Mouse (Mus musculus): ENCODE results near the gene E2f6. TPM values are rescaled to one million over a fixed set of nuclear protein-coding genes. Genes with fewer than 3 reads are reported as not detected.

The E2f6 gene
- total RNA-seq (2014; rRNA removed) = 8.8 and 11.5 TPM in 2 replicates
- polyA plus RNA-seq (2012; rRNA removed) = 10.8 and 10.9 TPM in 2 replicates

DNA sequence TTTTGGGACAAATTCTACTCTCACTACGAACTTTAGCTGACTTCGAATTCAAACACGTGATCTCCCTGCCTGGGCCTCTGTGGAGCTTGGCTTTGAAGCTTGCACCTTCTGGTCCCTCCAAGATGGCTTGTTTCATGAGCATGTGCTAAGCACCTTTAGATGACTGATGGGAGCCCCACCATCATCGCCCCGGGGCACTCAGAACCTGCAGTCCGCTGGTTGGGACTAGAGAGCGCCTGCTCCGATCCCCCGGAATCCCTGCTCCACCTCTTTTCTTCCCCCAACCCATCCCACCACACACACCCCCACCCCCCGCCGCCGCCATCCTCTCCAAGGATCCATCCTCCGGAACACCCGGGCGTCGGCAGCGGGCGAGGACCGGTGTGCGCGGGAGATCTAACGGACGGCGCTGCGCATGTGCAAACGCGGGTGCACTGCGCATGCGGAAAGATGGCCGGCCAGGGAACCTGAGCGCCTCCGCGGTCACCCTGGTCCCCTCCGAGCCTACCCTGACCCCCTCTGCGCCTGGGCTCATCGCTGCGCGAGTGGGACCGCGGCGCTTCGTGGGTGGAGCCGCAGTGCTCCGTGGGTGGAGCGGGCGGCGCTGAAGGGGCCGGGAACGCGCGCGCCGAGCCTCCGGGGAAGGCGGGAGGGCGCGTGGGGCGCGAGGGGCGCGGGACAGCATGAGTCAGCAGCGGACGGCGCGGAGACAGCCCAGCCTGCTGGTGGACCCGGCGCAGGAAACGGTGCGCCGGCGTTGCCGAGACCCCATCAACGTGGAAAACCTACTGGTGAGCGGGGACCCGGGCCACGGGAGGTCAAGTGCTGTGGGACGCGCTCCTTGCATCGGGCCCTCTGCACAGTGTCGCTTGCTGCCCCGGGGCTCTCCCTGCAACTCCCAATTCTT is at the start of gene E2f6:
Gene E2f6 (plus strand): TSS at position 439 of the 907 bp plus-strand sequence.
- H3K9ac ChIP-seq (ENCODE audit: low read depth, low read length) = peak within 1 kb of the TSS; percentile 96
- peaks cover 6% of the 10 kb centered on the region; the same call in 1 of the 2 replicates for H3K79me2 ChIP-seq (ENCODE audit: control insufficient read depth, insufficient read depth, low read length)
- H3K27me3 ChIP-seq (ENCODE audit: control insufficient read depth, insufficient read depth, low read length) = no peaks in the 10 kb centered on the region
- peak; percentile 53; the same call in 1 of the 2 replicates for TF ChIP-seq POLR2A (IDR thresholded peaks at IDR 0.05; ENCODE audit: extremely low read depth, insufficient read depth, low read length)
- TF ChIP-seq CTCF (IDR thresholded peaks at IDR 0.05; ENCODE audit: low read depth, low read length) = no peak
- 7% methylated on average over 79 of the region's 81 CpGs for WGBS
- DNase-seq (ENCODE audit: extremely low read depth, low read depth, low spot score) = peak; percentile 36
- peaks cover 4% of the 10 kb centered on the region for H3K4me1 ChIP-seq (ENCODE audit: control insufficient read depth, insufficient read depth, low read length)
- no peaks in the 10 kb centered on the region for H3K36me3 ChIP-seq (ENCODE audit: control insufficient read depth, insufficient read depth, low read length)
- no peak within 1 kb of the TSS for H3K27ac ChIP-seq (replicated peaks; ENCODE audit: insufficient read depth, low read depth, low read length)
- peak within 1 kb of the TSS; percentile 96 for H3K4me3 ChIP-seq (ENCODE audit: insufficient read depth, low read depth, low read length)

DNA sequence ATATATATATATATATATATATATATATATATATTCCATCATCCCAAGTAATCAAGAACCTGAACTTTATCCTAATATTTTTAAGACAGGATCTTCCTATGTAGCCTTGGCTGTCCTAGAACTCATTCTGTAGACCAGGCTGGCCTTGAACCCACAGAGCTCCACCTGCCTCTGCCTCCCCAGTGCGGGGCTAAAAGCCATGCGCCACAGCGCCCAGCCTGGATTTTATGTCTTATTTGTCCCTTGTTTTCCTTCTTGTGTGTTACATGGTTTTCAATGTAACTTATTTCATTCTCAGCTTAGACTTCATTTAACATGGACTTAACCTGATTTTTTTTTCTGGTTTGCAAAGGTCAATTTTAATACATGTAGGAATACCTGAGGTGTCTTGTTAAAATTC is 49.3 kb upstream of the E2f6 start:
- no peak for TF ChIP-seq CTCF (IDR thresholded peaks at IDR 0.05; ENCODE audit: low read depth, low read length)
- Histone ChIP-seq H3K27ac (replicated peaks; ENCODE audit: insufficient read depth, low read depth, low read length) (no peak overlapping the region), H3K27me3 (ENCODE audit: control insufficient read depth, insufficient read depth, low read length) (no peaks in the 10 kb centered on the region), H3K9ac (ENCODE audit: low read depth, low read length) (no peak overlapping the region), H3K36me3 (ENCODE audit: control insufficient read depth, insufficient read depth, low read length) (no peaks in the 10 kb centered on the region), H3K79me2 (ENCODE audit: control insufficient read depth, insufficient read depth, low read length) (no peaks in the 10 kb centered on the region), H3K4me1 (ENCODE audit: control insufficient read depth, insufficient read depth, low read length) (no peaks in the 10 kb centered on the region), H3K4me3 (ENCODE audit: insufficient read depth, low read depth, low read length) (no peak overlapping the region)
- WGBS = 97% methylated on average over 3 of the region's 3 CpGs
- no peak for DNase-seq (ENCODE audit: extremely low read depth, low read depth, low spot score)

DNA sequence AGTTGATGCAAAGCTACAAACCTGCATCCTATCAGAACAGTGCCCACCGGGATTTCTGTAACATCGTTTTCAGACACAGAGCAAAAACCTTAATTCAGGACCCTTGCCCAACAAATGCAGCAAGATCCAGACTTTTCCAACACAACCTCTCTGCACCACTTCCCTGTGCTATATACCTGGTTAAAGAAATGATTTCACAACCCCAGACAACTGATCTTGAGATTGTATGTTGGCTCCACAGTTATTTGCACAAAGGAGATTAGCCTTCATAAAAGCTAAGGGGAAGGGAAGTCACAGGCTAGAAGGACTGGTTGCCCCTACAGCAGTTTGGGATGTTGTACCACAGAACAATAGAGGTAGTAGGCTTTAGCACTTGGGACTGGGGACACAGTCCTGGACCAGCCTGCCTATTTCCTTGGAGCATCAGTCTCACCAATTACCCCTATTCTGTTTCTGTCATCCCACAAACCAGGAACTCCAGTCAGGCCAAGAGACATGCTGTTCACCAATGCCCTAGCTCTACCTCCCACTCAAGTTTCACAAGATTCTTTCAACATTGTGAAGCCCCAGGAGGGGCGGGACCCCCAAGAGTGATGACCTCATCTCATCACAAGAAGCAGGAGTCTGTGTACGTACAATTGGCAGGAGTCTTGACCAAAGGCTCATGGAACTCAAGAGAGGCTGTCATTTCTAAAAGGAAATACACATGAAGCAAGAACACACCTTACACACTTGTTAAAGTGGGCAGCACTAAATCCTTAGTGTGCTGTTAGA is 46.9 kb upstream of the E2f6 start:
- no peak overlapping the region for H3K27ac ChIP-seq (replicated peaks; ENCODE audit: insufficient read depth, low read depth, low read length)
- H3K9ac ChIP-seq (ENCODE audit: low read depth, low read length) = no peak overlapping the region
- no peaks in the 10 kb centered on the region for H3K36me3 ChIP-seq (ENCODE audit: control insufficient read depth, insufficient read depth, low read length)
- no peaks in the 10 kb centered on the region for H3K4me1 ChIP-seq (ENCODE audit: control insufficient read depth, insufficient read depth, low read length)
- TF ChIP-seq POLR2A (IDR thresholded peaks at IDR 0.05; ENCODE audit: extremely low read depth, insufficient read depth, low read length) (no peak), CTCF (IDR thresholded peaks at IDR 0.05; ENCODE audit: low read depth, low read length) (no peak)
- H3K79me2 ChIP-seq (ENCODE audit: control insufficient read depth, insufficient read depth, low read length) = no peaks in the 10 kb centered on the region
- H3K27me3 ChIP-seq (ENCODE audit: control insufficient read depth, insufficient read depth, low read length) = no peaks in the 10 kb centered on the region
- 87% methylated on average over 4 of the region's 4 CpGs for WGBS
- DNase-seq (ENCODE audit: extremely low read depth, low read depth, low spot score) = no peak
- H3K4me3 ChIP-seq (ENCODE audit: insufficient read depth, low read depth, low read length) = no peak overlapping the region

DNA sequence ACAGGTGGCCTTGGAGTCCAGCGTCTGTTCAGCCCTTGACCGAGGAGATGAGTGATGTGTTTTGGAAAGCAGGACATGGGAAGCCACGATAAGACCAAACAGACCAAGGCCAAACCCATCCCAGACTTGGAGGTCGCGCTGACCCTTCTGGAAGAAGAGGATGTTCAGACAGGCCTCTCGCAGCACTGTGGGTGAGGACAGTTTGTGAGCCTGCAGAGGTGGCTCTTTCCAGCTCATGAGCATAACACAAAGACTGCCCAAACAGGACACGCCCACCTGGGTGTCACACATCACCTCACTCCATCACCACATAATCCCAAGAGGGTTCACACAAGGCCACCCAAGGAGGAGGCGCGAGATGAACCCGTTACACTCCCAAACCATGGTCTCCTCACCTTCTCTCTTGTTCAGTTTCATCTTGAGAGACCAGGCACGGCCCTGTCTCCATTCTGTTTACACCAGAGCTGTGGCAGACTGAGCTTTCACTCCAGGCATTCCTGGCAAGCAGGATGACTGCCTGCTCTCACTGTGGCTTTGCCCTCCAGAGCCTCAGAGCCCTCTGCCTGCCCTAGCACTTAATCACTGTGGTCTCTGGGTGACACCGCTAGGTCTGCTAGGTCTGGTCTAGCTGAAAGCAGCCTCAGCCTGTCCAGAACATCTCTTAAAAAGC is 45.9 kb upstream of the E2f6 start:
- Histone ChIP-seq H3K79me2 (ENCODE audit: control insufficient read depth, insufficient read depth, low read length) (no peaks in the 10 kb centered on the region), H3K27ac (replicated peaks; ENCODE audit: insufficient read depth, low read depth, low read length) (no peak overlapping the region), H3K9ac (ENCODE audit: low read depth, low read length) (no peak overlapping the region), H3K27me3 (ENCODE audit: control insufficient read depth, insufficient read depth, low read length) (no peaks in the 10 kb centered on the region), H3K36me3 (ENCODE audit: control insufficient read depth, insufficient read depth, low read length) (no peaks in the 10 kb centered on the region), H3K4me3 (ENCODE audit: insufficient read depth, low read depth, low read length) (no peak overlapping the region), H3K4me1 (ENCODE audit: control insufficient read depth, insufficient read depth, low read length) (no peaks in the 10 kb centered on the region)
- TF ChIP-seq CTCF (IDR thresholded peaks at IDR 0.05; ENCODE audit: low read depth, low read length) (no peak), POLR2A (IDR thresholded peaks at IDR 0.05; ENCODE audit: extremely low read depth, insufficient read depth, low read length) (no peak)
- DNase-seq (ENCODE audit: extremely low read depth, low read depth, low spot score) = no peak
- 82% methylated on average over 12 of the region's 12 CpGs for WGBS

DNA sequence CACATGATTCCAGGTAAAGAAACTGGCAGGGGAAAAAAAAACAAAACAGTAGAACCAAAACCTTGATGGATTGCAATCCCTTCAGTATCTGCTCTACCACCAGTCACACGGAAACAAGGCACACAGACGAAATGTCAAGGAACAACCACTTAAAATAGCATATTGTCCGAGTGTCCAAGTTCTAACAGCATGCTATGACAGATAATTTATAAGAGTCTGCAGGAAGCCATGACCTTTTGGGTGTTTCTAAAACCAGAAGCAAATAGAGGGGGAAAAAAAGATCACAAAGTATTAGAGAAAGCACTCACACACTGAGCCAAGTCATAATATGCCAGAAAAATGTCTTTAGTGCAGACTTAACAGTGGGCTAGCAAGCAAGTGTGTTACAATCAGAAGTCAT is 42.5 kb upstream of the E2f6 start:
- no peak overlapping the region for H3K4me3 ChIP-seq (ENCODE audit: insufficient read depth, low read depth, low read length)
- TF ChIP-seq CTCF (IDR thresholded peaks at IDR 0.05; ENCODE audit: low read depth, low read length) (no peak), POLR2A (IDR thresholded peaks at IDR 0.05; ENCODE audit: extremely low read depth, insufficient read depth, low read length) (no peak)
- no peak overlapping the region for H3K27ac ChIP-seq (replicated peaks; ENCODE audit: insufficient read depth, low read depth, low read length)
- 62% methylated on average over 3 of the region's 3 CpGs for WGBS
- H3K9ac ChIP-seq (ENCODE audit: low read depth, low read length) = no peak overlapping the region
- H3K27me3 ChIP-seq (ENCODE audit: control insufficient read depth, insufficient read depth, low read length) = no peaks in the 10 kb centered on the region
- H3K36me3 ChIP-seq (ENCODE audit: control insufficient read depth, insufficient read depth, low read length) = no peaks in the 10 kb centered on the region
- no peaks in the 10 kb centered on the region for H3K79me2 ChIP-seq (ENCODE audit: control insufficient read depth, insufficient read depth, low read length)
- DNase-seq (ENCODE audit: extremely low read depth, low read depth, low spot score) = no peak
- no peaks in the 10 kb centered on the region for H3K4me1 ChIP-seq (ENCODE audit: control insufficient read depth, insufficient read depth, low read length)
